Mouse (Mus musculus) liver, embryonic 14.5 days (tissue): ENCODE data around the gene Tnf. TPM values are rescaled to one million over a fixed set of nuclear protein-coding genes. Genes with fewer than 3 reads are reported as not detected.

Experiments
- ATAC-seq: fragments of 200-750 bp; cut with Nextera tagmentation; 2 replicates; pipeline ENCODE4 v1.8.0; 2017; ENCODE audit warnings: moderate number of reproducible peaks, mild to moderate bottlenecking, moderate library complexity; ENCODE audit not compliant: insufficient read depth
- DNase-seq, 3 experiments: peaks; one replicate each; pipeline ENCODE4 v3.0.0-alpha.2; 2012 to 2013; ENCODE audit warnings: low read depth in 3 of 3, low spot score in 3 of 3
- H3K27ac ChIP-seq: fragments of 300-500 bp; sonication (generic); 2 replicates; pipeline ENCODE4 v1.5.1; 2014; ENCODE audit warnings: moderate library complexity, mild to moderate bottlenecking, control low read depth, inconsistent platforms
- H3K27me3 ChIP-seq: fragments of 300-500 bp; sonication (generic); 2 replicates; pipeline ENCODE4 v1.6.1; 2014; ENCODE audit warnings: mild to moderate bottlenecking, low read length, moderate library complexity; ENCODE audit not compliant: control insufficient read depth, insufficient read depth
- H3K36me3 ChIP-seq: fragments of 300-500 bp; sonication (generic); replicated peaks from 2 replicates; pipeline ENCODE4 v1.6.1; 2014; ENCODE audit warnings: low read depth; ENCODE audit not compliant: control insufficient read depth, insufficient read depth
- H3K4me1 ChIP-seq, 2 experiments: fragments of 200-500 bp in 1 of 2; fragments of 300-500 bp in 1 of 2; sonication (generic) in 1 of 2; replicated peaks; 2 replicates each; pipeline ENCODE4 v1.6.1; 2012 to 2014; ENCODE audit warnings: antibody characterized with exemption in 1 of 2, inconsistent platforms in 1 of 2, low read length in 1 of 2; ENCODE audit not compliant: control insufficient read depth in 2 of 2, insufficient read depth in 2 of 2
- H3K4me2 ChIP-seq: fragments of 300-500 bp; sonication (generic); 2 replicates; pipeline ENCODE4 v1.6.1; 2014; ENCODE audit warnings: low read depth, mild to moderate bottlenecking, control low read depth, moderate library complexity
- H3K4me3 ChIP-seq, 2 experiments: fragments of 200-500 bp in 1 of 2; fragments of 300-500 bp in 1 of 2; sonication (generic) in 1 of 2; 2 replicates each; pipeline ENCODE4 v1.5.1; 2012 to 2014; ENCODE audit warnings: low read depth in 2 of 2, low read length in 2 of 2, mild to moderate bottlenecking in 2 of 2, control low read depth in 1 of 2, inconsistent platforms in 1 of 2, moderate library complexity in 1 of 2; ENCODE audit not compliant: insufficient read depth in 1 of 2
- H3K9ac ChIP-seq: fragments of 300-500 bp; sonication (generic); replicated peaks from 2 replicates; pipeline ENCODE4 v1.6.1; 2014; ENCODE audit warnings: mild to moderate bottlenecking, control low read depth, moderate library complexity
- H3K9me3 ChIP-seq: fragments of 300-500 bp; sonication (generic); 2 replicates; pipeline ENCODE4 v1.6.1; 2016; ENCODE audit warnings: low read length, mixed read lengths; ENCODE audit not compliant: control insufficient read depth
- CTCF ChIP-seq: IDR thresholded peaks from 2 replicates; pipeline ENCODE4 v1.5.1; 2016; ENCODE audit warnings: antibody characterized with exemption, low read depth, control low read depth
- EP300 ChIP-seq: IDR thresholded peaks from 2 replicates; pipeline ENCODE4 v1.6.1; 2016; ENCODE audit warnings: antibody characterized with exemption, low read depth
- WGBS: fragments of 180-500 bp; shearing (Covaris S2); extraction: QIAGEN DNeasy Blood & Tissue Kit; methylation state at CpG from one replicate; pipeline ENCODE4 v1.1.7; 2014; ENCODE audit not compliant: insufficient replicate concordance; 5-methylcytosine and 5-hydroxymethylcytosine counted together
- polyA plus RNA-seq, 2 experiments: library from polyadenylated mRNA; depleted of rRNA in 1 of 2; stranded (reverse) in 1 of 2; unstranded in 1 of 2; fragments of >200 nt; fragmentation: Nextera tagmentation in 1 of 2; extraction: Ambion mirVana in 1 of 2; gene quantifications; 2 replicates each; pipeline versions ENCODE4 v1.2.1 to v1.2.3; 2012 to 2014

Gene Tnf
- polyA plus RNA-seq, 2 experiments = 0.43 to 0.73 TPM

DNA sequence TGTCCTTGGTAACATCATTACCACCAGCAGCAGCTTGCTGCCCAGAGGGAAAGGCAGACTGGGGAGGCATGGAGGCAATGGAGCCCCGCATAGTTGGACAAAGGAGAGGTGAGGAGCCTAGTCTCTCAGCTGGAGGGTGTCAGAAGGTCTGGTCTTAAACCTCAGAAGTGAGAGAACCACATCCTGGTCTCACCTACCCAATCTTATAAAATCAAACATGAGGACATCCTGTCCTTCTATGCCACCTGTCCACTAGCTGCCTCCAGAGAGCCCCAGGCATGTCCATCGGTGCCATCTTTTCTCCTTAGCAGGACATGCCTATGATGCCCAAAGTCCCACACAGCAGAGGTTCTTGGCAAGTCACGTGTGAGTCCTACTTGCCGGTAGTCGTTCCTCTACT, 21.7 kb downstream of the Tnf start:
- DNase-seq (no peak), ATAC-seq (no peak)
- Histone ChIP-seq H3K36me3 (no peaks in the 10 kb centered on the region), H3K4me2 (no peak overlapping the region), H3K4me1 (peaks cover 0 to 4% of the 10 kb centered on the region in 2 experiments; a peak in 1 of 4 replicates), H3K4me3 (no peak overlapping the region), H3K27me3 (no peaks in the 10 kb centered on the region), H3K9me3 (no peaks in the 10 kb centered on the region), H3K27ac (no peak overlapping the region), H3K9ac (no peak overlapping the region)
- no peak for TF ChIP-seq CTCF
- no peak for TF ChIP-seq EP300
- WGBS = 63% methylated on average over 5 of the region's 5 CpGs

DNA sequence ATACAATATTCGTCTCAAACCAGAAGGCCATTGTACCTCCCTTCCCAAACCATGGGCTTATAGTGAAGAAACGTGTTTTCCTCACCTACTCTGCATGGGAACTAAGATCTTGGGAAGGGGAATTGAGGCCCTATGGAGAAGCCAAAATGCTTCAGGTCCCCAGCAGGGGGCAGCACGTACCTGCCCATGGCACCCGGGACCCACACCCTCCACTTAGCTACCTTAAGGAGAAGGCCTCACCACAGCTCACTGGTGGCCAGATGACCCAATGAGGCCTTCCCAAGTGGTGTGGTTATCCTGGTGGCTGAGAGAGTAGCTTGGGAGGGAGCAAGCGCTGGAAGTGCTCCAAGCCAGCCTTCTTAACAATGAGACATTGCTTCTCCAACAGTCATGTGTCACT, 23.3 kb downstream of the Tnf start:
- no peaks in the 10 kb centered on the region for H3K36me3 ChIP-seq
- H3K9me3 ChIP-seq = no peaks in the 10 kb centered on the region
- H3K27ac ChIP-seq = no peak overlapping the region
- peak in 1 of 3 experiments; percentile 34 for DNase-seq
- H3K9ac ChIP-seq = no peak overlapping the region
- WGBS = 6% methylated on average over 5 of the region's 5 CpGs
- no peak overlapping the region for H3K4me2 ChIP-seq
- H3K4me3 ChIP-seq = no peak overlapping the region
- no peak for TF ChIP-seq EP300
- TF ChIP-seq CTCF = peak; percentile 95
- peak; percentile 50; the same call in 1 of the 2 replicates for ATAC-seq
- no peaks in the 10 kb centered on the region for H3K27me3 ChIP-seq
- peaks cover 0 to 4% of the 10 kb centered on the region in 2 experiments; a peak in 1 of 4 replicates for H3K4me1 ChIP-seq

GRCm38 (mm10) chr17:35175968-35176367, 25.8 kb downstream of the Tnf start, which contains the start of gene Aif1:
Gene Aif1, minus strand, starts transcription at chr17:35176068.
- no peak for DNase-seq
- Histone ChIP-seq H3K27ac (no peak within 1 kb of the TSS), H3K9me3 (no peaks in the 10 kb centered on the region), H3K27me3 (no peaks in the 10 kb centered on the region), H3K4me3 (no peak within 1 kb of the TSS), H3K9ac (no peak within 1 kb of the TSS), H3K4me2 (no peak within 1 kb of the TSS), H3K36me3 (no peaks in the 10 kb centered on the region), H3K4me1 (peaks cover 0 to 4% of the 10 kb centered on the region in 2 experiments; a peak in 1 of 4 replicates)
- TF ChIP-seq EP300 = no peak
- TF ChIP-seq CTCF = no peak
- 52% methylated on average over 2 of the region's 2 CpGs for WGBS
- no peak for ATAC-seq

DNA sequence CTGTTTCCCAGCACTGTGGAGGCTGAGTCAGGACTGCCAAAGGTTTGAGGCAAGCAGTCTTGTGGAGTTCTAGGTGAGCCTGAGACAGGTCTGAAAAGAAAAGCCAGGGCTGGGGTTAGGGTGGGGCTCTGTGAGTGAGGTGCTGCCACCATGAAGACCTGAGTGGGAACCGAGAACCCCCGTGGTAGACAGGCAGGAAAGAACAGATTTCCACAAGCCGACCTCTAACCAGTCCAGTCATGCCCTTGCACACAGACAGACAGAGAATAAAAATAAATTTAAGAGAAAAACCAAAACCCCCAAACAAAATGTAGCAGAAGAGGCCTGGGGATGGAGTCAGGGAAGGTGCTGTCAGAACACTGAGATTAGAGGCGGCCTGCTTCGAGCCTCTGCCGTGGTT, 26.4 kb downstream of the Tnf start:
- Histone ChIP-seq H3K9me3 (no peaks in the 10 kb centered on the region), H3K36me3 (no peaks in the 10 kb centered on the region), H3K27ac (no peak overlapping the region), H3K9ac (no peak overlapping the region), H3K4me2 (no peak overlapping the region), H3K27me3 (no peaks in the 10 kb centered on the region), H3K4me1 (peaks cover 0 to 4% of the 10 kb centered on the region in 2 experiments; a peak in 1 of 4 replicates), H3K4me3 (no peak overlapping the region)
- 60% methylated on average over 6 of the region's 6 CpGs for WGBS
- no peak for ATAC-seq
- no peak for DNase-seq
- TF ChIP-seq EP300 (no peak), CTCF (no peak)

DNA sequence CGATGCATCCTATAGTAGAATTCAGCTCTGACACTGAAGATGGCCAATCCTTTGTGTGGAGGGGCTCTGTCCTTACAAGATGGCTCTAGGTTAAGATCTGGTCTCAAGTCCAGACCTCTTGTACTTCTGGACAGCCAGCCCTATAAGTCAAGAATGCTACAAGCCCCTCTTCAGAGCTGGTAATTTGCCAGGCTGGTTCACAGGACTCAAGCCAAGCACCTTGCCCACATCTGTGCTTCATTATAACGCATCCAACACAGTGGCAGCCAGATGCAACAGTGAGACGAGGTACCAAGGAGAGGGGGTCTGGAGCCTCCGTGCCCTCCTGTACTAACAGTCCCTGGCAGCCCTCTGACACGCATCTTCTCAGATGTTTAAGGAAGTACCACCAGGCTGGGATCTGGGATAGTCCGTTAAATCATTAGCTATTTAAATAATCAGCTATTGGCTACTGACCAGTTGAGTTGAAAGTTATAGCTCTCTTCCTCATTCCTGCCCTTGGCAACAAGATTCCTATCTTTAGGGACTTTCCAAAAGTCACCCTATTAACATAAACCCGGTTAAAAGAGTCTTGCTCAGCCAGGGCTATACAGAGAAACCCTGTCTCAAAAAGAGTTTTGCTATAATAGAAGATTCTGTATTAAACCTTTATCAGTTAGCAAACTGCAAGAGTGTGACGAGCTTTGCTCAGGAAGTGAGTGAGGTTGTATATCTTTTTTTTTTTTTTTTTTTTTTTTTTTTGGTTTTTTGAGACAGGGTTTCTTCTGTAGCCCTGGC, 27.4 kb downstream of the Tnf start:
- no peak for TF ChIP-seq CTCF
- no peak overlapping the region for H3K9ac ChIP-seq
- 45% methylated on average over 8 of the region's 8 CpGs for WGBS
- H3K27ac ChIP-seq = no peak overlapping the region
- ATAC-seq (no peak), DNase-seq (no peak)
- H3K36me3 ChIP-seq = no peaks in the 10 kb centered on the region
- no peaks in the 10 kb centered on the region for H3K9me3 ChIP-seq
- peaks cover 0 to 4% of the 10 kb centered on the region in 2 experiments; a peak in 1 of 4 replicates for H3K4me1 ChIP-seq
- no peaks in the 10 kb centered on the region for H3K27me3 ChIP-seq
- H3K4me3 ChIP-seq = no peak overlapping the region
- no peak overlapping the region for H3K4me2 ChIP-seq
